Mouse (Mus musculus): ENCODE data around the gene 2210408I21Rik. TPM values are rescaled to one million over a fixed set of nuclear protein-coding genes. Genes with fewer than 3 reads are reported as not detected.

The 2210408I21Rik gene
- polyA plus RNA-seq, 1 experiment from 2014 or later, result 4.9 TPM

- no peak overlapping the region for H3K27ac ChIP-seq (ENCODE audit: low read length)
- H3K9ac ChIP-seq (ENCODE audit: low read depth, low read length), result no peak overlapping the region
- H3K4me1 ChIP-seq (ENCODE audit: control insufficient read depth, insufficient read depth, low read length), result no peaks in the 10 kb centered on the region
- no peaks in the 10 kb centered on the region for H3K36me3 ChIP-seq (ENCODE audit: control insufficient read depth, insufficient read depth, low read length)
- no peaks in the 10 kb centered on the region for H3K27me3 ChIP-seq (replicated peaks; ENCODE audit: control insufficient read depth, insufficient read depth, low read length)
- H3K4me3 ChIP-seq (ENCODE audit: low read length), result no peak overlapping the region
- H3K4me2 ChIP-seq (ENCODE audit: low read depth, low read length), result no peak overlapping the region
- ATAC-seq, result no peak
- no peaks in the 10 kb centered on the region for H3K9me3 ChIP-seq (ENCODE audit: control insufficient read depth, low read length)
- 92% methylated on average over 4 of the region's 4 CpGs for WGBS
These were observed 402.1 kb downstream of the 2210408I21Rik start for GRCm38 (mm10) chr13:77537466-77537865.

DNA sequence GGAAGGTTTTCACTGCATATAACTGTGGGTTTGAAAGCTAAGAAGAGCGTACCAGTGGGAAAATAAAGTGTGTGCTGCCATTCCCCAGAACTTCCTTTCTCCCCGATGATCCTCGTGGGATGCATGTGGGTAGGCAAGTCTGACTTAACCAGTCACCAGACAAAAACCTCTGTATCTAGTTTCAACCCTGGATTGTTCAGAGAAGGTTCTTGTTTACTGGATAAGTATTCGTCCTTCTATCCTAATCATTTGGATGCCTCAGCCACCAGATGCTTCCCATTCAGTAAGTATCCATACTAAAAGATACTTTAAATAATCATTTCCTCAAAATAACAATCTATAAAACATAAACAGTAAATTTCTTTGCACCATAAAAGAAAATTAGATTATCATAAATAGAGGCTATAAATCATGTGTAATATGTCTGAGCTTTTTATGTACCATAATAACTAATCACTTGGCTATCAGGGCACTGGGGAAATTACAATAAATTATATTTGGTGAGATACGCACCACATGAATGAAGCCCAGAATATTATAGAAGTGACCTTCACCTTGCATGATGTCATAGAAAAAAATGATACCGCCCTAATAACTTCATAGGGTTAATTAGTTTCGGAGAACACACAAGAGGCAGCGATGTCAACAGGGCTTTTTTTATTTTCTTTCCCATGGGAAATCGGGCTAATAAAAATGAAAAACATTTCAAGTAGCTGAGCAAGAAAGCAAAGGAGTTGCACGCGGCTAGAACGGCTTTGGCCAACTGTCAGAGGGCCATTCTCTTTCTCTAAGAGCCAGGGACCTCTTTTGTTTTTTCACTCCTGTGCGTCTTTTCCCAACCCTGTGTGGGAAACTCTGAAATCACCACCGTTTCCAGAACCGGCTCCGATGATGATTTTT lies 412.4 kb downstream of the 2210408I21Rik start:
- Histone ChIP-seq H3K27me3 (replicated peaks; ENCODE audit: control insufficient read depth, insufficient read depth, low read length) (no peaks in the 10 kb centered on the region), H3K27ac (ENCODE audit: low read length) (no peak overlapping the region), H3K4me2 (ENCODE audit: low read depth, low read length) (no peak overlapping the region), H3K9ac (ENCODE audit: low read depth, low read length) (no peak overlapping the region), H3K4me1 (ENCODE audit: control insufficient read depth, insufficient read depth, low read length) (no peaks in the 10 kb centered on the region), H3K36me3 (ENCODE audit: control insufficient read depth, insufficient read depth, low read length) (no peaks in the 10 kb centered on the region), H3K9me3 (ENCODE audit: control insufficient read depth, low read length) (no peaks in the 10 kb centered on the region), H3K4me3 (ENCODE audit: low read length) (no peak overlapping the region)
- ATAC-seq, result no peak
- WGBS, result 50% methylated on average over 16 of the region's 16 CpGs

- Histone ChIP-seq H3K9me3 (ENCODE audit: control insufficient read depth, low read length) (no peaks in the 10 kb centered on the region), H3K27ac (ENCODE audit: low read length) (no peak overlapping the region), H3K4me1 (ENCODE audit: control insufficient read depth, insufficient read depth, low read length) (no peaks in the 10 kb centered on the region), H3K9ac (ENCODE audit: low read depth, low read length) (no peak overlapping the region), H3K4me3 (ENCODE audit: low read length) (no peak overlapping the region), H3K36me3 (ENCODE audit: control insufficient read depth, insufficient read depth, low read length) (no peaks in the 10 kb centered on the region), H3K27me3 (replicated peaks; ENCODE audit: control insufficient read depth, insufficient read depth, low read length) (no peaks in the 10 kb centered on the region), H3K4me2 (ENCODE audit: low read depth, low read length) (no peak overlapping the region)
- ATAC-seq, result no peak
- WGBS, result 32% methylated on average over 3 of the region's 3 CpGs
These were observed 413.0 kb downstream of the 2210408I21Rik start for GRCm38 (mm10) chr13:77548386-77548695.

DNA sequence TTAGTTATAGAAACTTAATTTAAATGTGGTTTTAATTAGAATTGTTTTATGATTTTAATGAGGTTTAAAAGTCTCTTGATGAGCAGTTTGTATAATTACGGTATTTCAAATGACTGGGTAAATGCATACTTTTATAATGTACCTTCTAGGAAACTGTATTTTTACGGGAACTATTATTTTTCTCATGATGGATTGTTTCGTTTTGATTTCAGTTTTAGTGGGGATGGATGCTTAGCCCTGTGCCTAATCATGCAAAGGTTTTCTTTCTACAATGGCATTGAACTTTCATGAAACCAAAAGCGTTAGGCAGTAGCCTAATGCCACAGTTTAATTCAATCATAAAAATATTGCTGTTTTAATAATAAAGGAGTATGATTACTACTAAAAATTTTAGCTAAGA lies 413.4 kb downstream of the 2210408I21Rik start:
- no peaks in the 10 kb centered on the region for H3K36me3 ChIP-seq (ENCODE audit: control insufficient read depth, insufficient read depth, low read length)
- no peaks in the 10 kb centered on the region for H3K9me3 ChIP-seq (ENCODE audit: control insufficient read depth, low read length)
- no peak overlapping the region for H3K4me3 ChIP-seq (ENCODE audit: low read length)
- no peak overlapping the region for H3K27ac ChIP-seq (ENCODE audit: low read length)
- no peaks in the 10 kb centered on the region for H3K4me1 ChIP-seq (ENCODE audit: control insufficient read depth, insufficient read depth, low read length)
- WGBS, result 72% methylated on average over 4 of the region's 4 CpGs
- H3K27me3 ChIP-seq (replicated peaks; ENCODE audit: control insufficient read depth, insufficient read depth, low read length), result no peaks in the 10 kb centered on the region
- H3K9ac ChIP-seq (ENCODE audit: low read depth, low read length), result no peak overlapping the region
- no peak overlapping the region for H3K4me2 ChIP-seq (ENCODE audit: low read depth, low read length)
- ATAC-seq, result no peak

DNA sequence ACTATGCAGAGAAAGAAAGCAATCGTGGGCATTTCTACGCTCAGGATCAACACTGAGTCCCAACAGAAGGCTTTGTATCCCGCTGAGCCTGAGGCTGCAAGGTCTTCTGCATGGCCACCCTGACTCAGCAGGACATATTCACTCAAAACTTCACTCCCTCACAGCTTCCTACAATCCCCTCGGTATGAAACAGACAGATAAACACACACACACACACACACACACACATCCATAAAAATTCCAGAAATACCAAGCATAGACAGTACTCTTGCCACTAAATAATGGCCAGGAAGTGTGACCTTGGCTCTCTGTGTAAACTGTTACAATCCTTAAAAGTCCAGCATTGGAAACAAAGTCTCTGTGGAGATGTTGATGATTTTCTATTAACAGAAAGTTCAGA lies 458.7 kb downstream of the 2210408I21Rik start:
- H3K9me3 ChIP-seq (ENCODE audit: control insufficient read depth, low read length), result no peaks in the 10 kb centered on the region
- no peaks in the 10 kb centered on the region for H3K36me3 ChIP-seq (ENCODE audit: control insufficient read depth, insufficient read depth, low read length)
- no peak for ATAC-seq

GRCm38 (mm10) chr13:77615346-77615745 lies 480.0 kb downstream of the 2210408I21Rik start:
- Histone ChIP-seq H3K4me1 (ENCODE audit: control insufficient read depth, insufficient read depth, low read length) (no peaks in the 10 kb centered on the region), H3K4me2 (ENCODE audit: low read depth, low read length) (no peak overlapping the region), H3K9ac (ENCODE audit: low read depth, low read length) (no peak overlapping the region), H3K9me3 (ENCODE audit: control insufficient read depth, low read length) (no peaks in the 10 kb centered on the region), H3K36me3 (ENCODE audit: control insufficient read depth, insufficient read depth, low read length) (no peaks in the 10 kb centered on the region), H3K27me3 (replicated peaks; ENCODE audit: control insufficient read depth, insufficient read depth, low read length) (no peaks in the 10 kb centered on the region), H3K27ac (ENCODE audit: low read length) (no peak overlapping the region), H3K4me3 (ENCODE audit: low read length) (no peak overlapping the region)
- WGBS, result 93% methylated on average over 2 of the region's 2 CpGs
- ATAC-seq, result no peak

More for the DNA sequence above, 458.7 kb downstream of the 2210408I21Rik start:
- H3K27ac ChIP-seq (ENCODE audit: low read length), result no peak overlapping the region
- no peak overlapping the region for H3K4me3 ChIP-seq (ENCODE audit: low read length)
- 60% methylated on average over 4 of the region's 4 CpGs for WGBS
- H3K27me3 ChIP-seq (replicated peaks; ENCODE audit: control insufficient read depth, insufficient read depth, low read length), result no peaks in the 10 kb centered on the region
- no peak overlapping the region for H3K9ac ChIP-seq (ENCODE audit: low read depth, low read length)
- no peak overlapping the region for H3K4me2 ChIP-seq (ENCODE audit: low read depth, low read length)
- H3K4me1 ChIP-seq (ENCODE audit: control insufficient read depth, insufficient read depth, low read length), result no peaks in the 10 kb centered on the region

Other genes with a start within 250 kb of the 2210408I21Rik start
- 17.2 and 20.8 TPM in 2 replicates for gene Slf1, start 67 bp upstream of the 2210408I21Rik start, polyA plus RNA-seq (2015; fragmentation: Nextera tagmentation; extraction: Ambion mirVana)

Measured in intestine, embryonic 16.5 days (tissue).